Mouse (Mus musculus): Measurements from ENCODE around the gene Cpa2.
A peak's percentile ranks its signal among the peaks of the same experiment; 100 is the strongest.

The Cpa2 gene

DNA sequence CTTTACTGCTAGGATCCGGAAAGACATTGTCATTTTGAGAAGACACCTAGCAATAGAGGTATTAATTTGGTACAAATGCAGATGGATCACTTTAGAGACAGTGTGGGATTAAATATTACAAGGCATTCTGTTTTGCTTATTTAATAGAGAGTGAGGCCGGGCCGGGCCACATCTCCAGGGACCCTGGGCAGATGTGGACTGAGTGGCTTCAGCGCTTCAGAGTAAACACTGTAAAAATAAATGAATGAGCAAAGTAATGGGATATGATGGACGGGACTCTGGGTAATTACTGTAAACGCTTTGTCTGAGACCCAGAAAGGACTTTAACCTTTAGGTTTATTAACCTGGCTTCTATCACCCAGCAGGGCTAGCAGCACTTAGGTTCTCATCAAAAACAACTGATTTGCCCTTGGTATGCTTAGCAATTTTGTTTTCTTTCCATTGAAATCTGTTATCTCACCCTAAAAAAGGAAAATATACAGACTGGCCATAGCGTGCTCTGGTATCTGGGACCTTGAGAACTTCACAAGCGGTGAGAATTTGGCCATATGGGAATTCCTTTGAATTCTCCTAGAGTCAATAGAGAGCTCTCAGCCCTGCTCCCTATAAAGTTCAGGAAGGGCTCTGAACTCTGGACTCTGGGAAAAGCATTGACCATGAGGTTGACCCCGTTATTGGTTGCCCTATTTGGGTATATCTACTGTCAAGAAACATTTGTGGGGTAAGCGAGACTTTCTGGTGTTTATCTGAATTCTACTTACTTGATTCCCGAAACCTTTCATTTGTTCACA, at the start of gene Cpa2:
Gene Cpa2, plus strand, starts transcription at position 574 of the 791 bp plus-strand sequence.
- no peak for DNase-seq (ENCODE audit: low spot score)

DNA sequence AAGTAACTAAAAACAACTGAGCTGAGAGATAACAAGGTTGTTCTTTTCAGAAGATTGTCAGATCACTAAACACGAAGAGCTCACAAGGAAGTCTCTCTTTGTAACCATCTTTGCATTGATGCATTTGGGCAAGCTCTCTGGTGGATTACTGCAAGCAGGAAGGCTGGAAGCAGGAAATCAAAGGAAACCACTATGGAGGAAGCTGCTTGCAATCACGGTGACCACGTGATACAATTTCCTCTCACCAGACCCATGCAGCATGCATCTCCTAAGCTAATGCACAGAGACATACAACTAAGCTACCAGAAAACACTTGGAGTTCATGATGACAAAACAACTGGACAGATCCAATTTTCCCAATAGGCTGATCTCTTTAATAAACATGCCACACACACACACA, 42.3 kb upstream of the Cpa2 start:
- no peak for DNase-seq (ENCODE audit: low spot score)

DNA sequence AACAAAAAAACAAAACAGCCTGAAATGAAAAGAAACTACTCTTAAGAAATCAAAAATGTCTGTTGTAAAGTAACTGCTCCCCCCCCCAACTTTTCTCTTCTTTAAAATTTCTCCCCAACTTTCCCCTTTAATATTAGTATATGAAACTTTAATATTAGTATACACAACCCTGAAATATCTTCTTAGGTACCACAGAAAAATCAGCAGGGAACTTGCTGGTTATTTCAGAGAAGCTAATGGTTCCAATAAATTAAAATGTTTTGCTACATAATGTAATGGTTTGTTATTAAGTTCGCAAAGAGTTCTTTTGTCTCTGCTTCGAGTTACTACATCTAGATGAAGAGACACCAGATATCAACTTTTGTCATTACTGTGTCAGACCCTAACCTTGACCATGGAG, 32.6 kb upstream of the Cpa2 start:
- DNase-seq (ENCODE audit: low spot score) = no peak

DNA sequence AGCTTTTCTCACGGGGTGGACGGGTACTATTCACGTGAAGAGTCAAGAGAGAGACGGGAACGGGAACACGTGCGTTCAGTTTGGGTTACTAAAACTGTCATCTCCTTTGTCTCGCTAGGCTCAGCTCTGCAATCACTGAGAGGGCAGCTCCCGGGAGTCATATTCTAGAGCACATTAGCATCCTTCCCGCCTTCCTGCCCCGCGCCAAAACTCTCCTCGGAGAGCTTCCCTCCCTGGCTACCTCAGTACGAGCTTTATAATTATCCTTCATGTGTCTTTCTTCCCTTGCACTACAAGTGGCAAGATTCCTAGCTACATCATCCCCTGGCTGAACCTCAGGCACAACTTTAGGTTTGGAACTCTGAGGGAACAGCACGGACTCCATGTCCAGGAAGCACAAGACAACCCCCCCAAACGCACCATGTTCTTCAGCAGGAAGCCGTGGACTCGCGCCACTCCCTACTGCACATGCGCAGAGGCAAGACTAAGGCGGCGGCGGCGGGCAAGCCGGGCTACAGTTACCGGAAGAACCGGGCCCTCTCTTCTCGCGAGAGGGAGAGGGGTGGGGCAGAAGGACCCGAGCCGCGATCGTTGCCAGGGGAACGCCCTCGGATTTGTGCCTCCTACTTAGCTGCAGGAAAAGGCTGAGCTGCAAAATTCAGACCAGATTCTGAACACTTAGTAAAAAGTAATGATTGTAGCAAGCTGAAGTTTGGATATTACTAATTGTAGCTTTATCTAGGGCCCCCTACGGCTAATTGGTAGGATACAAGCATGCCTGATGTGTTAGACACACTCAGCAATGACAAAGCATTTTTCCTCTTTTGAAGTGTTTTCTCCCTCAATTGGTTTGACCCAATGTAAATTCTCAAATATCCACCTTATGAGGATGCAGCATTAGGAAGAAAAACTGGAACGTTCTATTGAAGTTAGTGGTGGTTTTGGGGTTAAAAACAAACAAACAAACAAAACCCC, 31.8 kb upstream of the Cpa2 start, which contains the start of the genes Tmem209 and Ssmem1:
Gene Tmem209, minus strand, starts transcription at position 519 of the 975 bp plus-strand sequence.
Gene Ssmem1, plus strand, starts transcription at position 585 of the 975 bp plus-strand sequence.
- peak; percentile 99 for DNase-seq (ENCODE audit: low spot score)

DNA sequence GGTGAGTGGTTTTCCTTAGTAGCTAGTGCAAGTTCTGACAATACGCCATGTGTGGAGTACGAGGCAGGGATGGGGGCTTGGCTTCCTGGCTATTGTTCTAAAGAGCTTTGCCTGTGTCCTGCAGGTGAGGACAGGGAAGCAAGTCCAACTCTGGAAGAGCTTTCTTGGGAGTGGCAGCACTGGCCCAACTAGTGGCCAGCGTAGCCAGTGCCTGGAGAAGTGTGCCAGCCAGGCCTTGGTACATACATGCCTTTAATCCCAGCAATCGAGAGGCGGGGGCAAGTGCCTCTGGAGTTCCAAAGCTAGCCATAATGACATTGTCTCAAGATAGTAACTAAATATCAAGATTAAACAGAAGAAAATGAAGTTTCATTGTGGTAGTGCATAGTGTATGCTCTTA, 31.1 kb upstream of the Cpa2 start:
- DNase-seq (ENCODE audit: low spot score) = peak; percentile 22

DNA sequence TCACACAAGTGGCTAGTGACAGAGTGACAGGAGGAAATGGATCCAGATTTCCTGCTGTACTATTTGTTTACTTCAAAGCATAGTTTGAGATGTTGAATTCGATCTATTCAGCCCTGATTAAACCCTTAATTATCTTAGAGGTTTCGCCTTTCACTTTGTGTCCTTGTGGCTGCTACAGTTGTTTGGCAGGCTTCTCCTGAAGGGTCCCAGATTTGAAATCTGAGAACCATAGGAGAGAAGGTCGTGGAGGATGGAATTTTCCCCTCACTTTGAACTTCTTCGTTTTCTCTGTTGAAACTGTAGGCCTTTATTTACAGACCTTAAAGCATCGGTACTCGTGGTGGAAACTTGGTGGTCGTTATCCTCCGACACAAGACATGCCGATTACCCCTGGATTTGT, 27.1 kb upstream of the Cpa2 start:
- no peak for DNase-seq (ENCODE audit: low spot score)

DNA sequence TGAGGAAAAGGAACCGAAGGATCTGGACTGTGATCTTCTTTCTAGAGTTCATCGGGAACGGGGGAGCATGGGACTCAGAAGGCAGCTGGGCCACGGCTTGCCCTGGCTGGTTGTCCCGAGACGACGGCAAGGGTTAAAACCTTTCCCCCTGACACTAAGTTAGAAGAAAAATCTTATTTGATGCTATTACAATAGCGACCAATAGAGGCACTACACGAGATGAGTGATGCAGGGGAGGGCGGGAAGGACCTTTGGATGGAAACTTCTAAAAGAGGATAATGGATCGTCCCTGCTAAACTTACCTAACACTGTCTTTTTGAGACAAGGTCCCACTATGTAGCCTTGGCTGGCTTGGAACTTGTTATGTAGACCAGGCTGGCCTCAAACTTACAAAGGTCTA, 21.0 kb upstream of the Cpa2 start:
- DNase-seq (ENCODE audit: low spot score) = no peak

DNA sequence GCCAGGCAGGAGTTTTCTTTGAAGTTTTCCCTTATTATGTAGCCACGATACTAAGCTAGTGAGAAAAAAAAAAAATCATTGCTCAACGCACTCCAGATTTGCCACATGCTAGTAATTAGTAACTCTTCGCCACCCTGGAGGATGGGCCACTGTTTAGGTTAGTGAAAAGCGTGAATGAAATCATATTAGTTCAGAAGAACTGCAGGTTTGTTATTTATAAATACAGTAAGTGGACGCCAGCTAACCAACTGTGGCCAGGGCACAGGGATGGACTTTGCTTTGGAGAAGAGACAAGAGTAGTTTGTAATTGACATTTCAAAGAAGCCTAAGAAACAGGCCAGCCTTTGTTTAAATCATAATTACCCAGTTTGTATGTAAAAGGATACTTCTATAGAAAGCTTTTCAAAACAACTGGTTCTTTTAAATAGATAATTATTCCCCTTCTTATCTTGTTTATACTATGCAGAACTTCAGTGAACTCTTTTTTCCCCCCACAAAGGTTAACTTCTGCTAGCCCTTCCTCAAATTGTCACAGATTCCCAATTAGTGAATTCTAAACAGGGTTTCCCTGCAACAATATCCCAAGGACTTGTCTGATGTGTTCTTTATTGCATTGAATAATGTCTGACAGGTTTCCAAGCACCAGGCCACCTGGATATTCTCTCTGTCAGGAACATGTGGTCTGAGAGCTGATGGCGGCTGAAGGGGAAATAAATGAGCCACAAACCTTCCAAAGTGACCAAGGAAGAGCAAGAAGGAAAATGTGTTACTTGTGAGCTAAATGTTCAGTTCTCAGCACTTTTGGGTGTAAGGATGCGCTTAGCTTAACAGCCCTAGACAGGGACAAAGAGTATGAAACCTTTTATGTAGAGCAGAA, 15.7 kb upstream of the Cpa2 start:
- DNase-seq (ENCODE audit: low spot score) = no peak

DNA sequence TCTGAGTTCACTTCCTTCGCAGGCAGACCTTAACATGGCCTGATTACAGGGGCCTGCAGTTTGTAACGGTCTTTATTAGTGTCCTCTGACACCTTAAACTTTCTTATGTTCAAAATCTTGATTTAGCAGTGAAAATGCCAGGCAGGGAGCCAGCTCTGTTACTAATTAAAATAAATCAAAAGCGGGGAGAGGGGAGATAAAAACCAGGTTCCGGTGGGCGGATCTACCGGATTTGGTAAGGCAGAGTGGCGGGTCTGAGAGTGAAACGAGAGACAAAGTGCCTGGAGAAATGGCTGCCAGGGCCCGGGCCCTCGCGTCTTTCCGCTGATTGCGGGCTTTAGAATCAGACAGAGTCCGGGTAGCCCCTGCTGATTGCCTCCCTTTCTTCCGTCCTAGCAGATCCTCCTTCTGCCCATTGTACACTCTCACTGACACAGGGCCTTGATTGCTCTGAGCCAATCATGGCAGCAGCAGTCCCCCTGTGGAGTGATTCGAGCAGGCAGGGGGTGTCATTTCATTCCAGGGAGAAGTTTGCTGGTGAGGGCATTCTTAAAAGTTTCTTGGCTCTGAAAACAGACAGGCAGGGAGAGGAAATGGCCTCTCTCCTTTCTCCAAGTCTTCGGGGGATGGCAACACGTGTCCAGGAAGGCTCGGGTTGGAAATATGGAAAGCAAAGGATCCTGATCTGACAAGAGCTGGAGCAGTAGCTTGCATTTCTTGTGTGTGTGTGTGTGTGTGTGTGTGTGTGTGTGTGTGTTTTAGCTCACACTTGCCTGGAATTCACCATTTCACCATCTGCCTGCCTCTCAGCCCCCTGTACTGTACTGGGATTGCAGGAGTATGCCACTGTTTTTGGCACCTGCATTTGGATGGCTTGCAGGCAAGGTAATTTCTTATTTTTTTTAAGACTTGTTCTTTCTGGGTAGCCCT, 14.5 kb upstream of the Cpa2 start:
- peak; percentile 39 for DNase-seq (ENCODE audit: low spot score)

DNA sequence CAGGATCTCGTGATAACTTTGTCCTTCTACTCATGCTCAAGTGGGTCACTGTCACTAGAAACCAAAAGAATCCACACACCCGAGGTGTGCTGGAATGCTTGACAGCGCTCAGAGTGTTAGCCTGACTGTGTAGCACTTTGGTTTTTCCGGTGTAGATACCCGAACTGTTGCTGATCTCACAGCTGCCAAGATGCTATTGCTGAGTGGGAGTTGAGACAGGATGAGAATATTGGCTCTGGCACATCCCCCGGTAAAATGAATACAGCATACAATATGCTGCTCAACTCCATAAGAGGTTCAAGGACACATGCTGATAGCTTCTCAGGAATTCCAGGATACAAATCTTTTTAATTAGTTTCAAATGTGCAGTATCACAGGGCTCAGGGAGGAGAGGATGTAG, 12.6 kb upstream of the Cpa2 start:
- peak; percentile 60 for DNase-seq (ENCODE audit: low spot score)

DNA sequence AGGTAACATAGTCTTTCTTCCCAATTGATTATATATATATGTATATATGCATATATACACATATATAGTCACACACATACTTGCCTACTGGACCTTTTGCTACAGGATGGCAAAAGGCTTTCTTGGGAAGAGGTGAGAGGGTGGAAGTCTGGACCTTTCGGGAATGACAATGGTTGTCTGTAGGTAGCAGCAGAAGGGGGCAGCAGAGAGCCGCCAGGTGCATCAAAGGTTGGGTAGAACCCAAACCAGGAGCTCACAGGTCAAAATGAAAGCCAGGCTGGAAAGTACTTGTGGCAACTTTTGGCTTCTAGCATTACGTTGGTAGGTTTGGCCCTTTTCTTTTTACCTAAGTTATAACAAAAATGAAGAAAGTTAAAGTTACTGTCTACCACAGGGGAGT, 6.0 kb upstream of the Cpa2 start:
- DNase-seq (ENCODE audit: low spot score) = no peak

DNA sequence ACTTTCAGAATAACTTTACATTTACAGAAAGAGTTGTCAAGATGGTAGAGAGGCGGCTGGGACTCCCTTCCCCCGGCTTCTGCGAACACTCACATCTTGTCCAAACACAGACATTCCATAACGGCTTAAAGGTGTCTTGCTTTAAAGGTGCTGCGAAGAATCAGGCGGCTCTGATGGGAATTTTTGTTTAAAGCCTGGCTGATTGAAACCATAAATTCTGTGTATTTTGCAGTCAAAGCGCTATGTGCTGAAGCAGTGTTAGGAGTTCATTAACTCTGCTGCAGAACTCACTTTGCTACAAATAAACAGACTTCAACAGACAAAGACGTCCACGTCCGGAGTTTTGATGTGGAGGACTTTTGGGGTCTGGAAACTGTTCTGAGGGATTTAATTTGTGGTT, 3.1 kb upstream of the Cpa2 start:
- no peak for DNase-seq (ENCODE audit: low spot score)

DNA sequence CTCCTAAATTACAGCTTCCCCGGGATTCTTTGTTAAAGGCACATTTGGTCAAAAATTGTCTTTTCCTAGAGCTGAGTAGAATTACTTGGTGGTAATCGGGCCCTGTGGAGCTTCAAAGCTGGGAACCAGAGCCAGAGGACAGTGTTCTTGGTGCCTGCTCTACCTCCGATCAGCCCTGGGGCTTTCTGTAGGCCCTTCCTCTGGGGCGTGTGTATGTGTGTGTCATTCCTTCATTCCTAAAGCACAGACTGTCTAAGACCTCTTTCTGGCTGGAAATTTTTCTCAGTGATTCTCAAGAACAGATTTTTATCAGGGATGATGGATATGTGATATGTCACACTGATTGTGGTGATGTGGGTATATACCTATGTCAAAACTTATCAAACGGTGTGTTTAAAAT, 2.6 kb upstream of the Cpa2 start:
- no peak for DNase-seq (ENCODE audit: low spot score)

DNA sequence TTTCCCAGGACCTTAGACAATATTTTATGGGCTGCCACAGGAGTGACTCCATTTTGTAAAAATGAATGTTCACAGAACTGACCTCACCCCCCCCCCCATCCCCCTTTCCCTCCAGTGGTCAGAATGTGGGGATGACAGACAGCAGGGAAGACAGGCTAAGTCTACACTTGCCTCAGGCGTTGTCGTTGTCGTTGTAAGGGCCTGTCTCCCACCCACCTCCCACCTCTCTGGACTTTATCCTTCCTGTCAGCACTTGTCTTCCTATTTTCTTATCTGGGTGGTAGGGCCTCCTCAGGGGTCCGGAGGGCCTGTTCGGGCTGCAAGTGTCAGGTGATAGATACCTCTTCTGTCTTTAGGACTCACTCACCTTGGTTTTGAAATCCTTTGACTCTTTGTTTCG, 895 bp downstream of the Cpa2 start:
- DNase-seq (ENCODE audit: low spot score) = no peak

DNA sequence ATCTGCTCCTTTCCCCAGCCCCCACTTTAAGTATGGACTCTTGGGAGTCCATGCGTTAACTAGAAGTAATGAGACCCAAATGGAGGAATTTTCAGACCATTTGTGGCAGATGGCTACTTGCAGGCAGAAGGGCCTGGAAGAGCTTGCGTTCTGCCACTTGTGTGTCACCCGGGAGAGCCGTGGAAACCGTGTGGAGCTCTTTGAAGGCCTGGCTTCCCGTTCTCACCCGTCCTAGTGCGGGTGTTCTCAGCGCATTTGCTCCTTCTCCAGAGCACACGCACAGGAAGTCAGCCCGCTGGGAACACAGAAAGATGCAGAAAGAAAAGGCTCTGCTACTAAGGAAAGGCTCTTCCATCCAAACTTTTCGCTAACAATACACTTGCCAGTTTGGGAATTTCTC, 1.7 kb downstream of the Cpa2 start:
- DNase-seq (ENCODE audit: low spot score) = no peak

DNA sequence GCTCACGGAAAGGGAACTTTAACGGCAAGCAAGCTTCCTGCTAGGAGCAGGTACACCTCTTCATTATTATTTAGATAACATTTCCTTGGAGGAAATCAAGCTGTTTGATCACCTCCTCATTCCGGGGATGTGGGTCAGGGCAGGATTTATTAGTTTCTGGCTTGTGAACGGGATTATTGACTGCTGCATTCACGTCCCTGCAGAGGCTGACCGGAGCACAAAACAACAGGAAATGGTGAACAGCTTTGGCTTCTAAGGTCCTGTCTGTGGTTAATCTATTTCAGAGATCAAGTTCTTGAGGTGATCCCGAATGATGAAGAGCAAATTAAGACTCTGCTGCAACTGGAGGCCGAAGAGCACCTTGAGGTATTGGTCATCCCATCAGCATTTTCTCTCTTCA, 2.5 kb downstream of the Cpa2 start:
- no peak for DNase-seq (ENCODE audit: low spot score)

DNA sequence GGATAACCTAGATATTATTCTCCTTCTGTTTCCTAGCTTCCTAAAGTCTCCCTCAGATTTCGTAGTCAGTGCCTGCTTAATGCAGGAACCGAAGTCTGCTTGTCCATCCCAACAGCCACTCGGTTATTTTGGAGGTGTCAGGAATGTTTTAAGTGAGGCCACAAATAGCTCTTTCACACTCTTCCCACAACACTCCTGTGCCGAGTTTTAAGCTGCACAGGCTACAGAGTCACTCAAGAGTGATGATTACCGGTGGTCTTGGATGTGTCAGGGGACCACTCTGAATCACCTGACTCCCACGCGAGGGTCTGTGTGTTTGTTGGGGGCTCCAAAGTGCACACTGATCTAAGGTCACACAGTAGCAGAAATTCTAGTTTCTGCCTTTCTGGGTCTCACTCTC, 4.3 kb downstream of the Cpa2 start:
- no peak for DNase-seq (ENCODE audit: low spot score)

DNA sequence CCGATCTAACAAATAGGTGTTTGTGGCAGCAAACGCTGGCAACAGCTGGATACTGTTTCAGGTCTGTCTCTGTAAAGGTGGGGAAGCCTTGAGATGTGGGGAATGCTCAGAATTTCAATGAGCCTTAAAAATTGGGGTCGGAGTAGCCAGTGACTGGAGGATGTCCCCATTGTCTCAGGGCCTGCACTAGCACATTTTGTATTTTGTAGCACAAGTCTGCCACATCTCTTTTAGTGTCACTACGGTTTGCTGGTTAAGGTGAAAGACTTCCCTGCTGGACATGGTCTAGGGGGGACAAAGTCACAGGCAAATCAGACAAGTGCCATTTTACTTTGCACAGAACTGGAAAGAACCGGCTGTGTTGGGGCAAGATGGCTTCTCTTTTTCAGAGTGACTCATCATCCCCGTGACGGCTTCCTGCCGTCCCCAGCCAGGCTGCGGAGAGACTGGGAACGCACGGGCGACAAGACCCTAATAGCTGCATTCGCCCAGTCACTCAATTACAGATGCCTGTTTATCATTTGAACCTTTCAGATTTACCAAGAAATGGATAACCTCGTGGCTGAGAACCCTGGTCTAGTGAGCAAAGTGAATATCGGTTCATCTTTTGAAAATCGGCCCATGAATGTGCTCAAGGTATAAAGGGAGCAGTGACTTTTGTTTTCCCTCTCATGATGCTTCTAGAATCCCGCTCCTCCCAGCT, 5.3 kb downstream of the Cpa2 start:
- no peak for DNase-seq (ENCODE audit: low spot score)

DNA sequence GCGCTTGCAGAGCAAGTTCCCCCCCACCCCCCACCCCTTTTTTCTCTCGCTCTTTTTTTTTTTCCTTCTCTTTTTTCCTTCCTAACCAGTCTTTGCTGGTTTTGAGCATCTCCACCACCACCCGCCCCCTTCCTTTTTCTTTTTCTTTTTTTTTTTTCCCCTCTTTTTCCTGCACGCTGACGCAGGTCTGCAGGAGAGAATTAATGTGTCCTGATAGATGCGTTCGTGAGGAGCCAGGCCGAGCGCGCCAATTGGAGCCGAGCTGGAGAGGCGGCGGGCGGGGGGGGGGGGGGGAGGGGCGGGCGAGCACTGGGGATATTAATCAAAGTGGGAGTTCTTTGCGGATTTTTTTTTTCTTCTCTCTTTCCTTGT, 5.9 kb downstream of the Cpa2 start:
- DNase-seq (ENCODE audit: low spot score) = no peak

DNA sequence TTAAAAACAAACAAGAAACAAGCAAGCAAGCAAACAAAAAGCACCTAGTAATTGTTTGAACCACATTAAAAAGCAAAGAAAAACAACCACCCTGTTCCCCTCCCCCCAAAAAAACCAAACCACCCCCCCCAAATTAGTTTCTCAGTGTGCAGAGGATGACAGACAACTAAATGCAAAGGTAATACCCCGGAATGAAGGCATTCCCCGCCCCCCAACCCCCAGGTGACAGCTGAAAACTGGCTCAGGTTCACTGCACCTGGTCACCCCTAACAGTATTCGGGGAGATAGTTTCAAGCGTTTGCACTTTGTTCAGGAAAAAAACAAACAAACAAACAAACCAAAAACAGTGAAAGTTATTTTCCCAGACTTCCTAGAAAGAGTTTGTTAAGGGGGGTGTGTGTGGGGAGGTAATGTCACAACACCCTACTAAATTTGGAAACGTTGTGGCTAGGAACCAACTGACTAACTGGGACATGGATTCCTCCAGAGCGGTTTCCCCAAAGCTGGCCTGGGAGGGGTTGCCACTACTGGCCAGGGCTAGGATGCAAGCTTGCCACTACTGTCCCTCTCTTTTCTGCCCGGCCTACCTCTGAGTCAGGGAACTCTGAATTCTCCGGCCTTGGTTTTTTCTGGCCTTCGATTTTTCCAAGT, 6.4 kb downstream of the Cpa2 start:
- no peak for DNase-seq (ENCODE audit: low spot score)
